Mouse (Mus musculus): Measurements from ENCODE around the gene 4930518I15Rik.
"Not testable (repeated sequence)": the region's sequence is repeated elsewhere in the genome, so short reads cannot be mapped to it uniquely, and the experiment has no call there.

Gene 4930518I15Rik

DNA sequence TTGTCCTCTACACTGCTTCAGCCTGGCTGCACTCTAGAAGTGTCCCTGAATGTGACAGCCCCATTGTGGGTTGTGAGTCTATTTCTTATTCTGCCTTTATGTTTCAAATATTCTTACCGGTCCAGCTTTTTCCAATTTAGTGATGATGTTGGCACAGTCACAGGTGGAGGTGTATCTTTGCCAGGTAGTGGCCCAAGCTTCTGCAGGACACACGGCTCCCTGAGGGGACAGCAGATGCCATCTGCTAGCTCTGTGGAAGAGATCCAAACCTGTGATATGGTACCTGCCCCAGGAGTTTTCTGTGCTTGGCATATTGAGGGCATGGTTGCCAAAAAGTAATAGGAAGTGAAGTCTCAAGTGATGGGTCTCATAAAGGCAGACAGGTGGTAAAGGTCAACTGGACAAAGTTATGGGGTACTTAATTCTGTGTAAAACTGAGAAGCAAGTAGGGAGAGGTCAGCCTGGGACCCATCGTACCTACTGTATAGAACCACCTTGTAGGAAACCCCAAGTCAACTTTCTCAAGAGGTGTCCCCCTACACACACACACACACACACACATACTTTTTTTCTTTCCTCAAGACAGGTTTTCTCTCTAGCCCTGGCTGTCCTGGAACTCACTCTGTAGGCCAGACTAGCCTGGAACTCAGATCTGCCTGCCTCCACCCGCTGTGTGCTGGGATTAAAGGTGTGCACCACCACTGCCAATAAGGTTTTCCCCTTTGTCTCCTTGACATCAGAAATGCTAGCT is 17.2 kb upstream of the 4930518I15Rik start:
- DNase-seq, result no peak

DNA sequence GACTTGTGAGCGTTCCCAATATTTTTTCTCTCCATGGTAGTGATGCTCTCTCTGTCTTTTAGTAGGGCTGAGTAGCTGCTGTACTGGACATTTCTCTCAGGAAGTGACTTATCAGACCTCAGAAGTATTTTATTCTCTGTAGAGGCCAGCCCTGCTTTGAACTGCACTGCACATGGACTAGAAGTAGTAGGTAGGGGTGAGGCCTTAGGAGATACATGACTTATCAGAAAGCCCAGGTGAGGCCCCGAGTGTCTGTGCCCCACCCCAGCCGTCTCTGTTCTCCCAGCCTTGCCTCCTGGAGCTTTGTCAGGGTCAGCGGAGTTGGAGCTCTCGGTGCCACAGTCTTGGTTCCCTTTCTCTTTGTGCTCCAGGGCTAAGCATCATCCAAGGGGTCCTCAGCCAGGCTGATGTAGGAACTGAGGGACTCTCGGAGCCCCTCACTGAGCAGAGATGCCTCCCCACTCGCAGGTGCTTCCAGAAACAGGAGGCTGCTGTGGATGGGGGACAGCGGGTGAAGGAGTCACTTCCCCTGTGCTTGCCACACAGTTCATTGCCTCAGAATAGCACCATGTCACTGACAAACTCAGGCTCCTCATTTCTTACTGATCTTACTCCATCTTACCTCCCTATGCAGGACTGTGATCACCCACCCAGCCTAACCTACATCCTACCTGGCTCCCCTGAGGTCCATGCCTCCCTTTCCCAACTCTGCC is 16.5 kb upstream of the 4930518I15Rik start:
- no peak for DNase-seq

DNA sequence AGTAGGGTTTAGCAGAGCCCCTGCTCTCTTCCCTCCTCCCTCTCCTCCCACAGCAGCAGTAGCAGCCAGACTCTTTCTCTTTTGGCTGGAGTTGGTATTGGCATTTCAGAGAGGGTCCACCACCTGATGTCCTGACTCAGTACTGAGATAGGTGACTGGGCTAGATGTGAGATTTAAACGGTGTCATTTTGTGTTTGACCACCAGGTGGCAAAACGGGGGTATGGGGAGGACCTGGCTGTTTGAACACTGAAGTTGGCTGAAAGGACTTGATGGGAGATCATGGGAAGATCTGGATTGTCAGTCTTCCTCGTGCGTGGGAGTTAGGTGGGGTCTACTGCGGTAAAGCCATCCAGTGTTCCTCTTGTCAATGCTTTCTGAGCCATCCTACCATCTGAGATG is 15.9 kb upstream of the 4930518I15Rik start:
- peak; percentile 64 for DNase-seq

DNA sequence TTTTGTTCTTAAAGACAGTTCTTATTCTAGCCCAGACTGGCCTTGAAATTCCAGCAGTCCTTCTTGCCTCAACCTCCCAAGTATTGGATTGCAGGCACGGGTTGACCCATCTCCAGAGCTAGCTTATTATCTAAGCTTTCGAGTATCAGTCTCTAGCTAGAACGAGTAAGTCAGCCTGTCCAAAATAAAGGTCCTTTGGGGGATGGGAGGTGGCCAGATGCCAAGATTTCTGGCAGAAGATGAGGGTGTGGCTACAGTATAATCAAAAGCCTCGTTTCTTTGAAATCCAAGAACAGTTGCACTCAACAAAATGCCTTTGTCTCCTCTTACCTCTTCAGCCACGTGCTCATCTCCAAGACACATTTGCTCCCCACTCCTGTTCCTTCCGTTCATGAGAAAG is 12.8 kb upstream of the 4930518I15Rik start:
- peak; percentile 46 for DNase-seq

DNA sequence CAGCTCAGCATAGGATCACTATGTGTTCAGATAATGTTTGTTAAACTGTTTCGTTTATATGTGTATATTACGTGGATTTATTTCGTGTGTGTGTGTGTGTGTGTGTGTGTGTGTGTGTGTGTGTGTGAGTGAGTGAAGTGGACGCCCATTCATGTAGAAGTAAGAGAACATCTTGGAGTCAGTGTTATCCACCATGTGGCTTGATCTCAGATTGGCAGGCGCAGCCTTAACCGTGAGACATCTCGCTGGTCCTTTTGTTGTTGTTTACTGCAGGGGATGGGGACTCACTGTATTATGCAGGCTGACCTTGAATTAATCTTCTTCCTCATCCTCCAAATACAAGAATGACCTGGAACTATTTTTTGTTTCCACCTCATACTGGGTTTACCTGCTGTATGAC is 11.8 kb upstream of the 4930518I15Rik start:
- no peak for DNase-seq

DNA sequence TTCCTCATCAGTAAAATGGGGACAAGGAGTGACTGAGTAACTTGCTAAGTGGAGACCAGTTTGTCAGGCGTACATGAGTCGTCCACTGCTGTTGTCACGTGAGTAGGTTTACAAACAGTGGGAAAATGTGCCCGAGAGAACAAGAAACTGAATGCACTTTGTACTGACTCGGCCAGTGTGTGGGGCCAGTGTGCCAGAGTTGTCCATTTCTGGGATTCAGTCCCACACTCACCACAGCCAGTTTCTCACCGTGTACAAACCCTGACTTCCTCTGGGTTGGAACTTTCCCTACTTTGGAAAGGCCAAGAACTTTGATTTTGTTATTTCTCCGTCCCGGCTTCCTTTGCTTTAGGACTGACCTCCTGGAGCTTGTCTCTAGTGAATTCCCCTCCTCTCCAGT is 11.2 kb upstream of the 4930518I15Rik start:
- DNase-seq, result no peak

DNA sequence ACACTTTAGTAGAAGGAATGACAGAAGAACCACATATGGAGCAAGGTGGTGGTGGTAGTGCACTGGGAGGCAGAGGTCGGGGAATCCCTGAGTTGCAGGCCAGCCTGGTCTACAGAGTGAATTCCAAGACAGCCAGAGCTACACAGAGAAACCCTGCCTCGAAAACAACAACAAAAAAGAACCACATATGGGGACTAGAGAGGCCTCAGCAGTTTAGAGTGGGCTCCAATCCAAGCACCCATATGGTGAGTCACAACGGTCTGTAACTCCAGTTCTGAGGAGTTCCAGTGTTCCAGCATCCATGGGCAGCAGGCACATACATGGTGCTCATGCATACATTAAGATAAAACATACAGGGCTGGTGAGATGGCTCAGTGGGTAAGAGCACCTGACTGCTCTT is 6.7 kb upstream of the 4930518I15Rik start:
- DNase-seq, result no peak

DNA sequence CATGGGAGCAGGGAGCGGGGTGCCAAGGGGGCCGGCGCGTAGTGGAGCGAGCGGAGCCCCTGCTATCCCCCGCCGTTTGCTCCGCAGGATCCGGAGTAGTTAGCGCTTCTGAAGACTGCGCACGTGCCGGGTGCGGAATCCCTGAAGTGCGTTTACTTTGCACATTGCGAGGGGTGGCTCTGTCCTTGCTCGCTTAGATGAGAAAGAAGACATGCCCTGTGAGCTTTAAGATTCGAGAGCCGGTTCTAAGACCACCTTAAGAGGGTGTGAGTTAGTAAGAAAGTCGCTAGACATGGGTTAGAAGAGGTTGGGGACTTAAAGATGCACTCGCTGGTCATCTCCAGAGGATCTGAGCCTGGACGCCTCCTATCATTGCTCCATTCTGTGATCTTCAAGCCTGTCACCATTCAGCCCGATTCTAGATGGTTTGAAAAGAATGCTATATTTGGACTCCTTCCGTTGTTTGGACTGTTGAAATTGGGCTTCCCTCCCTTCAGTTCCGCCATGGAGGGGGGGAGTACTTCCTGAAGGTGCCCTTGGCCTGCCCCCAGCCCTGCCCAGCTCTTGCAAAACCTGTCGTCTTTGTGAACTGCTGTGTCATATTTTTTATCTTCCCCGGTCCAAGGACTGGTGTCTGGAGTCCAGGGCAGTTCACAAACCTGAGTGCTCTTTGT is 5.9 kb upstream of the 4930518I15Rik start:
- DNase-seq, result peak; percentile 75

DNA sequence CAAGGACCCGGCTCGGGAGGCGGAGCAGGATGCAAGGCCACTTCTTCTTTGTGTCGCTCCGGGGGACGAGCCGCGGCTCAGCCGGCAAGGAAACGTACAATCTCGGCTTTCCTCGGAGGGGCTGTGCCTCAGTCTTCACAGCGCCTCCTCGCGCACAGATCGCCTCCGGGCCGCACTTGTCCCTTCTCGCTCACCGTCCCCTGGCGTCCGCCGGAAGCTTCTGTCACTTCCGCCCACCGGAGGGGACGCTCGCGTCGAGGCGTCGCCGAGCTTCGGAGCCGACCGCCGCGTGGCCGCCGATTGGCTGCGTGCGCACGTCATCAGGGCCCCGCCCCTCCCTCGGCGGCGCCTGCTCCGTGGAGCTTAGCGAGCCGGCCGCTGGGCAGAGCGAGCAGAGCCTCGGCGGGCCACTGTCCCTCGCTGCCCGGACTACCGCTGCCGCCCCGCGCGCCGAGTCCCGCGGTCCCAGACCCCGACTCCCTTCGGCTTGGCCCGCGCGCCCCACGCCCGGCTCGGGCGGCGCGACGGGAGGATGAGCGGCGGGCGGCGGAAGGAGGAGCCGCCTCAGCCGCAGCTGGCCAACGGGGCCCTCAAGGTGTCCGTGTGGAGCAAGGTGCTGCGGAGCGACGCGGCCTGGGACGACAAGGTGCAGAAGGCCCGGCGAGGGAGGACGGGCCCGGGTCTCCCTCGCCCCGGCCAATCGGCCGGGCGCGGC is 5.2 kb upstream of the 4930518I15Rik start, which contains the start of gene Rab5if:
Gene Rab5if, plus strand, starts transcription at position 357 of the 715 bp plus-strand sequence.
- DNase-seq, result peak; percentile 99

DNA sequence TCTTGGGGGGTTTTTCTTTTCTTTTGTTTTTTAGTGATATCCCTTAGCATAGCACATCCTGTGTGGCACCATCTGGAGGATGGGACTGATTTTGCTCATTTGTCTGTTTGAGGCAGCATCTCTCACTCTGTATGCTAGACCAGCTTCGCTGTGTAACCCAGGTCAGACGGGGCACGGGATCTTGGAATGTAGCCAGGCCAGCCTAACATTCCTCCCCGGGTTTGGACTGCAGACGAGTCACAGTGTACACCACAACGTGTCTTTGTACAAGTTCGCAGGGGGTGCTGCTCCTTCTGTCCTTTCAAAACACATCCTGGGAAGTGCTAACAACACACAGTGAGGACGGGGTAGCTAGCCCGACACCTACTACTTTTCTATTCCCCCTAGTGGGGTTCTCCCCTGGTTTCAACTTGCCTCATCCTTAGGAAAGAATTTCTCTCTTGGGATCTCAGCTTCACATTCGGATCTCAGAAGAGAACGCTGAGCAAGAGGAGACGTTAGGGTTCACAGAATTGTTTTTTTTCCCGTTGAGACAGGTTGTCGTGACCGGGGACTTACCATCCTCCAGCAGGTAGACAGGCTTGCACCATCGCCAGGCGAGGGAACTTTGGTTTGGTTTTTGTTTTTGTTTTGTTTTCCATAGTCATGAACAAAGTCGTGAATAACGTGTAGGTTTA is 4.4 kb upstream of the 4930518I15Rik start:
- peak; percentile 42 for DNase-seq

DNA sequence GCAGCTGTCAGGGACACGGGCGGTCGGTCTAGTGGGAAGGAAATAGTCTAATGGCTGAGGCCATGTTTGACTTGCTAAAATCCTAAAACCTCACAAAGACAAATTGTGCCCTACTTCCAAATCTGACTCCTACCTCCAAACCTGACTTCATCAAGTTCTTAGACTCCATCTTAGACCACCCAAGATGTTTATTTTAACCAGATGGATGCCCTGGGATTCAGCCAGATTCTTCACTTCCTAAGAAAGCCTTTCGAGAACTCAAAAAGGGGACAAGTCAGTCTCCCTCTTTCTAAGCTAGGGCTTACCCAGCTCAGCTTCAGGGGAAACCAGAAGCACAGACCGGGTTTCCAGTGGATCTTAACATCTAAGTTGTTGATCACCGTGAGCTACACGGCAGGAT is 925 bp upstream of the 4930518I15Rik start:
- DNase-seq, result no peak

DNA sequence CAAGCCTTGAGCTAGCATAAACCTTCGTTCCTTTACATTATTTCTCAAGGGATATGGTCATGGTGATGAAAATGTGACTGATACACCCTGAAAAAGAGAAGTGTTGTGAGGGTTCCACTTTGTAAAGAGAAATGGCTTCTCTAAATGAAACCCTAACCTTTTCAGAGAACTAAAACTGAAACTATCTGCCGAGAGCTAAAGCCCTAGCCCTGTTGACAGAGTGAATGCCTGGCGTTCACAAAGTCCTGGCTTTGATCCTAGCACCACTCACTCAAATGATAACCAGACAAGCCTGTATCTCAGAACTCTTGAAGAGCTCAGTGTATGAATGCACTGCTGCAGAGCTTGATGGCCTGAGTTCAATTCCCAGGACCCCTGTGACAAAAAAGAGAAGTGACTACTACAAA is 358 bp downstream of the 4930518I15Rik start:
- DNase-seq, result no peak

DNA sequence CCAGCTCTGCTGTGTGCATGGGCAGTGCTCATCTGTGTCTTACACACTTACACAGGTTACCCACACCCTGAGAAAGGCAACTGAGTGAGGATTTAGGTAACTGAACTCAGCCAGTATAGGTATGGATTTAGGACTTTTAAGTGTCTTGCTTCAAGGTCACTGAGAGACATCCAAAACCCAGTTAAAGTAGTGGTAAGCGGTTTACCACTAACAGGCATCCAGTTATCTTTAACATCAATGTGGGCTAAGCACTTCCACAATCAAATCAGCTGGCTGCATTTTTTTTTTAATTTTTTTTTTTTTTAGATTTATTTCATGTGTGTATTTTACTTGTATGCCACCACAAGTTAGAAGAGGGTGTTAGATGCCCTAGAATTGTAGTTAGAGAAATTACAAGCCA is 1.4 kb downstream of the 4930518I15Rik start:
- DNase-seq, result no peak

DNA sequence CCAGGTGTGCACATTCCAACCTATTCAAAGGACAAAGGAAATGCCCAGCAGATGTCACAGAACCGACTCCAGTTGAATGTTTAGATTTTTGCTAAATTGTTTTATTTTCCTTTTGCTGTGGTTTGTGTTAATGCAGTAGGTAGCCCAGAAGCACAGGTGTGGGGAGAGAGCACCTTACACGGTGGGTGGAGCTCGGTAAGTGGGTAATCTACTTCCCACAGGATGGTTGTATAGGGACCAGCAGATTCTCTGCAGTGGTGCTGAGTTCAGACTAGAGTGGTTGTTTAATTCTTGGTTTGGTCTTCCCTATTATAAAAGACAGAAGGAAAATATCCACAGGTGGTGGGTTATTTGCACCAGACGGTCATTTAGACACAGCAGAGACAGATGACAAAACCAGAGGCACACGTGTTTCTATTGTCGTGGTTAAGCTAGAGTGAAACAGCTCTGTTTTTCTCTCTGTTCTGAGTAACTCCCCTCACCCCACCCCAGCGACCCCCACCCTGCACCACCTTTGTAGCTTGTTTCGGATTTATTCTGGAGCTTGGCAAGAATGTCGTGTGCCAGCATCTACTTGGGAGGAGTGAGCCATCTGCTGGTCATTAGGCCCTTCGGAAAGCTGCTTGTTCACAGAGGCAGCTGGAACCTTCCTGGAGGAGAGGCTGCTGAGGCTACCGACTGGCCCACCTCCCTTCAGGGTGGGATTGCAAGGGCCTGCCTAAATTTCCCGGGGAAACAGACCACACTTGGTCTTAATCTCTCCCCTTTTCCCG is 3.6 kb downstream of the 4930518I15Rik start:
- peak; percentile 59 for DNase-seq

DNA sequence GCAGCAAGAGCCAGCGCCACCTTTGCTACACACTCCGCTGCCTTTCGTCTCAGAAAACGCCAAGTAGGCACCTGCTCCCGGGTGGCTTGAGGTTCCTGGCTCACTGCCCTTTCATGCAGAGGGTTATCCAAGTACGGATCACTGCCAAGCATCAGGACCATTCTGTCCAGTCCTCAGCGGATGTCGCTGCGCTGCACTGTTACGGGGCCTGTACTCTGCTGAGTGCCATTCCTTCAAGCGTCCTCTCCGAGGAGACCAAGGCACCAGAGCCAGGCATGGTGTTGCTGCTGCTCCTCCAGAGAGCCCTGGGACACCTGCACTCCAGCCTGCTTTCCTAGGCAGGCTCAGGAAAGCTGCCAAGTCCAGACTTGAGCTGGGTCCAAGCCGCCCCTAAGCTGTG is 4.2 kb downstream of the 4930518I15Rik start:
- DNase-seq, result not testable (repeated sequence)

DNA sequence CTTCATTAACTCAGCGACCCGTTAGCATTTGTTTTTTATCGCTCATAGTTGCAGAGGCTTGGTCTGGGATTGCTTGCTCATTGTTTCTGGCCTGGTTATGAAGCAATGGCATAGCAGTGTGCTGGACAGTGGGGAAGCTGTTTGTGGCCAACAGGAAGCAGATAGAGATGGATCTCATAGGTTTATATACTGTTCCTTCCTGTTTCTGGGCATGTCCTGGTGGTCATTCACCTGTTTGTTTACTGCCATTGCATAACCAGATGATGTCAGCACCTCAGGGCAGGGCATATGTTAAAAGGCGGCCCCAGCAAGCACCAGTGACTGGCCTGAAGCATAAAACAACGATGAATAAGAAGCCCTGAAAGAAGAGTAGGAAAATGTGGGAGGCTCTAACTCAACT is 7.2 kb downstream of the 4930518I15Rik start:
- no peak for DNase-seq

DNA sequence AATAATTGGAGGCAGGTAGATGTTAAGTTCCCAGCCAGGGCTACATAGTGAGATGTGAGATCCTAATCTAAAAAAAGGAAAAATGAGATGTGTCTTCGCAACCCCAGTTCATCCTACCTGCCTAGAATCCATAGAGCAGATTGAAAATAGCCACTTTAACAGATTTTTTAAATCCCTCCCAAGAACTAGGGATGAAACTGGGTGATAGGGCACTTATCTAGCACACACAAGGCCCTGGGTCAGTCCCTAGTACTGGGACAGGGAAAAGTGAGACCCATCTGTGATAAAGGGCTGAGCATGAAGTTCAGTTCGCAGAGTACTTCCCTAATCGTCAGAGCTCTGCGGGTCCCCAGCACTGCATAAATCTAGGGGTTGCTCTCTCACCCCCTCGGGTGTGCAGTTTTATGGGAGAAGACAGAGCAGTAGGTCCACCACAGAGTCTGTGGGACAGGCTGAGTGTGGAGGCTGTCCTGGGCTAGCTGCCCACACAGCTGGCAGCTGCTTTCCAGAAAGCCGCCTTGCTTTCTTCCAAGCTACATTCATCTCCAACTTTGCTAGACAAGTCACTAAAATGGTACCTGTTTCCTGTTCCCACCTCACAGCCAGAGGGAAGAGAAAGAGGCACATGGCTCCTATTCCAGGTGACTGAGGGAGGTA is 9.1 kb downstream of the 4930518I15Rik start:
- peak; percentile 12 for DNase-seq

DNA sequence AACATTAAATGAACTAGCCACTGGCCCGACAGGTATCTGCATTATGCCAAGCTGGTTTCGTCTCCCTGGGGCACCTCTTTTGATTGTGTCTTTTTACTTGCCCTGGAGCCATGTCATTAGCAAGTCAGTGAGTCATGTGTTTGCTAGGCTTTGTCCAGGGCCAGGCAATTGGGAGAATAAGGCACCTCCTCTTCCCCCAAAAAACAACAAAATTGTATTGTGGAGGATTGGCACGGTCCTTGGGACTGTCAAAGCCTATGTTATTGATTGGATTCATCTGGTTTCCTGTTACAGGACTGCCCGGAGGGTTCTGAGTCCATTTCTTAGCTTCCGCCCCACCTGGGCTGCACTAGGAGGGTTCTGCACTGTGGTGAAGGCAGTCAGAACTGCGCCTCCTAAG is 10.1 kb downstream of the 4930518I15Rik start:
- DNase-seq, result no peak

DNA sequence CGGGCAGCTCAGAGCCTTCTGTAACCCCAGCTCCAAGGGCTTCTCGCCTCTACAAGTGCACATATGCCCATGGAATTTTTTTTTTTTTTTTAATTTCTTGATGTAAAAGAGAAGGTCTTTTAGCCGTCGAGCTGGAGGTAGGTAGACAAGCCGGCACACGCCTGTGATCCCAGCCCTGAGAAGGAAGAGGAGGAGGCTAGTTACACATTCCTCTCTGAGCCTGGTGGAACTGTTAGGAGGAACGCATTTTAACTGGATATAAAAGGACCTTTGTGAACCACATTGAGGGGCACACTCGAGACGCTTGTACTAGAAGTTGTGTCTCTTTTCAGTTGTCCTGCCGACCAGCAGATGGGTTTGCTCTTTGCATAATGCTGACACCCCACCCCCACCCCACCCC is 13.0 kb downstream of the 4930518I15Rik start:
- DNase-seq, result no peak

DNA sequence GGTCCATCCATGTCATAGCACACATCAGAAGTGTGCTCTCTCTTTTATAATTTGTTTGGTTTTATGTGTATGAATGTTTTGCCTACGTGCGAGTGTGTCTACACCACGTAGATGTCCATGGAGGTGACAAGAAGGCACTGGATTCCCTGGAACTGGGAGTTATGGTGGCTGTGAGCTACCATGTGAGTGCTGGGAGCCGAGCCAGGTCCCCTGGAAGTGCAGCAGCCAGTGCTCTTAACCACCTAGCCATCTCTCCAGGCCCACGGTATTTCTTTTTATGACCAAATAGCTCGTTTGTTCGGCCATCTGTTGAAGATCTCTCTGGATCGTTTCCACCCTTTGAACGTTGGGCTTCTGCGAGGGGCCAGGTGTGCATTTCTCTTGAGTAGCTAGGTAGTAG is 14.4 kb downstream of the 4930518I15Rik start:
- no peak for DNase-seq

DNA sequence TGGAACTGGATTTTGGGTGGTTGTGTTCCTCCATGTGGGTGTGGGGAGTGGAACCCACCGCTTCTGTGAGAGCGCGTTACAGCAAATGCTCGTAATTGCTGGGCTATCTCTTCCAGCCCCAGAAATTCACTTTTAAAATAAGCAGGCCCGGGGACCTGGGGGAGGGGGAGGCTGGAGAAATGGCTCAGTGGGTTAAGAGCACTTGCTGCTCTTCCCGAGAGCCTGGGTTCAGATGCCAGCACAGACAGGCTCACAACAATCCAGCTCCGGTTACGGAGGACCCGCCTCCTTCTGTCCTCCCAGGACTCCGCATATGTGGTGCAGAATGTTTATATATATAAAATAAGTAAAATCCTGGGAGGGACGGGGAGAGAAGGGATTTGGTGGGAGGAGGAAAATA is 15.0 kb downstream of the 4930518I15Rik start:
- no peak for DNase-seq
